Mouse (Mus musculus): ENCODE data around the gene Atp5s. TPM values are rescaled to one million over a fixed set of nuclear protein-coding genes. Genes with fewer than 3 reads are reported as not detected.

Atp5s gene
- total RNA-seq, 2 experiments from 2014 or later, result 19.4 to 21.3 TPM

- intact Hi-C loops (cut with DNase I), result no loop called here
- DNase-seq, result no peak
Measured at GRCm38 (mm10) chr12:69724018-69724710, 586 bp upstream of the Atp5s start.

- no peak for DNase-seq
- intact Hi-C loops (cut with DNase I), result no loop called here
Measured at GRCm38 (mm10) chr12:69729246-69729645, 4.5 kb downstream of the Atp5s start.

DNA sequence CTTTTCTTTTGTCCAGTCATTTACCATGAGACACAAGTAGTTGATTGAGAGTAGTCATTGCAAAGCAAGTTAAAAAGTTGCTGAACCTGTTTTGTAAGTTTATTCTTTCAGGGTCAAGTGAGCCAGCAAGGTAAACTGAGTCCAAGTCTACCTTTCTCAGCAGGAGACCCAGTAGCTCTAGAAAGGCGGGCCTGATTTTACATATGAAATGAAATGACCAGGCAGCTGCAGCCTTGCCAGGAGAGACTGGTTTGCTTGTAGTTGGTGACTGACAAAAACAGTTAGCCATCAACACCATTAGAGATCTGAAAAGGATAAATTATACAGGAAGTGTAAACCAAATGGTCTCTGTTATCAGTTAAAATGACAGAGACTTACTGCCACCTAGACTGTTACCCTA, 5.6 kb downstream of the Atp5s start:
- intact Hi-C loops (cut with DNase I), result loop anchor here (5.0 kb wide), 1 partner anchor 332 kb away; no protein-coding TSS in a partner anchor
- DNase-seq, result no peak

DNA sequence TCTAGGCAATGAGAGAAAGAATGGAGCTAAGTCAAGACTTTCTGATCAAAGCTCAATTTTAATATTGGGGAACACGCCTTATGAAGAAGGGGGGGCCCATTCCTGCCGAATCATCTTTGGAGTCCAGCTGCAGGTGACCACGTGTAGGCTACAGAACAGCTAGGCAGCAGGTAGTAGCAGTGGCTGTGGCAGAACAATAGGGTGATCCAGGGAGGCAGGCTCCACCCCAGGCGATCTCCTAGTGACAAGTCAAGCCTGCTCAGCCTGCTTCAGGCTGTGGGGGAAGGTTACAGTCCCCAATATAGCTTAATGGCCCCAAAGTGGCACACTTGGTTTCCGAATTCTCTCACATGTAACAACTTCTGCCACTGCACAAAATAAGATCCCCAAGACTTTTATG, 7.5 kb downstream of the Atp5s start:
- no peak for DNase-seq
- intact Hi-C loops (cut with DNase I), result loop anchor here (5.0 kb wide), 1 partner anchor 330 kb away; no protein-coding TSS in a partner anchor

DNA sequence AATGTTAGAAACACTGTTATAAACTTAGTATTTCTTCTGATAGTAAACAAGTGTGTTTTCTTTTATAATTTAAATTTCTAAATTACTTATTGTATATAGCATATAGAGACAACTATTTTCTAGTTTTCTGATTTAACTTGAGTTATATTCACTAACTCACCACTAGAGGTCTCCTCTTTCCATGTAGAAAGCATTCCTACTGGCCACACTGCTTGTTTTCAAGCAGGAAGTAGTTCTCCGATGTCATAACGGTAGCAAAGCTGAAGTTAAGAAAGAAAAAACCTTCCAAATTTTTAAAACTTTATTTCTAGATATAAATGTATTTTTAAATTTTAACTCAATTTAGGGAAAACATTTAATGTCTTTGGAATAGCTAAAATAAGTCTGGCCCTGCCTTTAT, 8.8 kb downstream of the Atp5s start:
- intact Hi-C loops (cut with DNase I), result loop anchor here (1.0 to 5.0 kb wide), 2 partner anchors 159 to 329 kb away; partner anchors contain the start of gene Atl1
- no peak for DNase-seq

DNA sequence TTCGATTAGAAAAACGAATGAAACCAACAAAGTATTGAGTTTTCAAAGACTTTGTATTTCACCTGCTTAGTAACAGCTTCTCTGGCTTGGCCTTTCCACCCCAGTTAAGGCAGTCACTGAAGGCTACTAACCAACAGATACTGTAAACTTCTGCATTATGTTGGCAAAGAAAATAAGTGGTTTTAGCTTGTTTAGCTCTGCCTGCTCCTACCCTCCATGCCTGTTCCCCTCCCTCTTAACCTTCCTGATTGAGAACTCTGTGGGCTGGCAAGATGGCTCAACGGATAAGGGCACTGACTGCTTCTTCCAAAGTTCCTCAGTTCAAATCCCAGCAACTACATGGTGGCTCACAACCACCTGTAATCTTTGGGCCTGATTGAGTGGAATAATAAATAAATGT, 9.2 kb downstream of the Atp5s start:
- no peak for DNase-seq
- intact Hi-C loops (cut with DNase I), result loop anchor here (1.0 to 5.0 kb wide), 2 partner anchors 158 to 328 kb away; partner anchors contain the start of gene Atl1

DNA sequence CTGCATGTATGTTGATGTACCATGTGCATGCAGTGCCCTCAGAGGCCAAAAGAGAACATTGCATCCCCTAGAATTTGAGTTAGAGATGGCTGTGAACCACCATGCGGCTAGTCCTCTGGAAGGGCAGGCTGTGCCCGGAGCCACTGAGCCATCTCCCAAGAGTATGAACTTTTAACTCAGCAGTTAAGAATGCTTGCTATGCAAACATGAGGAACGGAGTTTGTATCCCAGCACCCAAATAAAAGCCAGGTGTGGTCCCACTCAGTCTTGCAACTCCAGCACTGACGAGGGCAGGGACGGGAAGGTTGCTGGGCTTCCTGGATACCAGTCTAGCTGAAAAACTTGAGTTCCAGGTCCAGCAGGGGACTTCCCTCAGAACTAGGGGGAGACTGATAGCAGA, 17.2 kb downstream of the Atp5s start:
- intact Hi-C loops (cut with DNase I), result no loop called here
- DNase-seq, result no peak

GRCm38 (mm10) chr12:69744138-69744537, 19.4 kb downstream of the Atp5s start:
- DNase-seq, result no peak
- intact Hi-C loops (cut with DNase I), result no loop called here

- peak; percentile 25 to 34 for DNase-seq
- intact Hi-C loops (cut with DNase I), result loop anchor here (10.0 kb wide), 1 partner anchor 393 kb away; no protein-coding TSS in a partner anchor
Measured at GRCm38 (mm10) chr12:69751864-69752341, 27.2 kb downstream of the Atp5s start.

DNA sequence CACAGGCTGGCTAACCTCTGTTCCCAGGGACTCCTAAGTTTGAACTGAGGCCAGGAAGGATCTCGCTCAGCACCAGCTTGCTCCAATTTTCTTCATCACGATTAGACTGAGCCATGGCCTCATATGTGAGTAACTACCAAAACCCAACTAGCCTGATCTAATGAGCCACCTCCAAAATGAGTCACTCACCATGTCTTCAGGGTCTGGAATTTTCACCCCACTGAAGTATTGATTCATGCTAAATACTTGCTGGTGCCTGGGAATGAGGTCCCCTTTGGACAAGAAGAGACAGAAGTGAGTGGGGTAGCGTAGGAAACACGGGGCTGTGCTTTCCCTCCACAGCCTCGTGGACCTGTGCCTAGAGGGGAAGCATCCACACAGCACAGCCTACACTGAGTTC, 29.2 kb downstream of the Atp5s start:
- DNase-seq, result no peak
- intact Hi-C loops (cut with DNase I), result loop anchor here (10.0 kb wide), 1 partner anchor 391 kb away; no protein-coding TSS in a partner anchor

GRCm38 (mm10) chr12:69756015-69756414, 31.3 kb downstream of the Atp5s start:
- intact Hi-C loops (cut with DNase I), result loop anchor here (5.0 to 10.0 kb wide), 3 partner anchors 51 to 389 kb away; no protein-coding TSS in a partner anchor
- DNase-seq, result no peak

DNA sequence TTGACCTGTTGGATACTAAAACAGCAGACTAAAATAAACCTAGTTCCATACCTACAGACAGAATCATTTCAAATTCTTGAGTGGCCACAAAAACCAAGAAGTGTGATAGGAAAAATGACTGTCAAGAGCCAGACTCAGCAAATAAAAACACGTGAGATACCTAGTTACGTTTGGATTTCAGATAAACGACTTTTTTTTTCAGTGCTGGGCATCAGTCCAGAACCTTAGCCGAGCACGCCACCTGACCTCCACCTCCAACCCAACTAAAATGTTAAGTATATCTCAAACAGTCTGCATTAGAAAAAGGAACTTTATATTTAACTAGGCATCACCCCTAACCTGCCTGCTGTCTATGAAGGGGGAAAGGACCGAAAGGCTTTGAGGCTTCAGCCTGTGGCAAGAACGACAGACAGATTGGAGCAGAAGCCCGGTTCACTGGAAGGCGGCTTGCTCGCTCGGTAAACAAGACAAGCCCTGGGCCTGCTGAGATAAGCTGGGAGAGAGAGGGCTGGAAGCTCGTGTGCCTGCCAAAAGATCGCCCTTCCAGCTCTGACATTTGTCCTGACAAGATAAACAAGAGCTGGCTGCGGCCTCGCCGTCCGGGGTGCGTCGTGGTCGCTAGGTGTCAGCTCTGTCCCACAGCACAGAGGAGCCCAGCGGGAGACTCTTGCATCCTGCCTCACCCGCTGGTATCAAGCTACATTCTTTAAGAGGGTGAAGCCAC, 32.8 kb downstream of the Atp5s start:
- peak; percentile 83 to 84 for DNase-seq
- intact Hi-C loops (cut with DNase I), result loop anchor here (1.0 to 10.0 kb wide), 4 partner anchors 50 to 387 kb away; partner anchors contain the start of gene Map4k5

GRCm38 (mm10) chr12:69758221-69759185, 33.8 kb downstream of the Atp5s start:
- intact Hi-C loops (cut with DNase I), result loop anchor here (1.0 to 10.0 kb wide), 4 partner anchors 49 to 386 kb away; partner anchors contain the start of gene Map4k5
- DNase-seq, result peak; percentile 18 to 45

DNA sequence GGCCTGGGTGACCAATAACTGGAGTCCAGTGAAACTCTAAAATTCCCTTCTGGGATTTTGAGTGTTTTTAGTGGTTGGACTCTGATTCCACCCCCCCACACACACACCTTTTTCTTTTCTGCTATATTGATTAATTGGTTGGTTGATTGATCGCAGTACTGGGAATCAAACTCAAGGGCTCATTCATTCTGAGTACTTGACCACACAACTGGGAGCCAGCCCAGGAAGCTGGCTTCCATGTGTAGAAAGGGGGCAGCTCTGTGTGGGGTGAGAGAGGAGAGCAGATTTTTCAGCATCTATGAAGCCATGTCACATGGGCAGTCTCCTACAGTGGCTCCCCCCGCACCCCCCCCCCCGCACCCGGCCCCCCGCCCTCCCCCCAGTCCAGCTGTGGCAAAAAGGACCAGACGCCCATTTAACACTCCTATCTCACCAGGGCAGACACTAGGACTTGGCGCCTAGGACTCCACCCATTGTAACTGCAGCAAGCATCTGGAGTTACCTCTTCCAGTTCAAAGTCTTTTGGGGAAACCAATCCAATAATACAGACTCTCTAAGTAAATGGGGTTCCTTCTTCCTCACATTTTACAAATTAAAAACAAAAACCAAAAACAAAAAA, 34.6 kb downstream of the Atp5s start:
- DNase-seq, result no peak
- intact Hi-C loops (cut with DNase I), result loop anchor here (5.0 to 10.0 kb wide), 3 partner anchors 48 to 385 kb away; no protein-coding TSS in a partner anchor

GRCm38 (mm10) chr12:69760014-69760413, 35.3 kb downstream of the Atp5s start:
- intact Hi-C loops (cut with DNase I), result no loop called here
- no peak for DNase-seq

DNA sequence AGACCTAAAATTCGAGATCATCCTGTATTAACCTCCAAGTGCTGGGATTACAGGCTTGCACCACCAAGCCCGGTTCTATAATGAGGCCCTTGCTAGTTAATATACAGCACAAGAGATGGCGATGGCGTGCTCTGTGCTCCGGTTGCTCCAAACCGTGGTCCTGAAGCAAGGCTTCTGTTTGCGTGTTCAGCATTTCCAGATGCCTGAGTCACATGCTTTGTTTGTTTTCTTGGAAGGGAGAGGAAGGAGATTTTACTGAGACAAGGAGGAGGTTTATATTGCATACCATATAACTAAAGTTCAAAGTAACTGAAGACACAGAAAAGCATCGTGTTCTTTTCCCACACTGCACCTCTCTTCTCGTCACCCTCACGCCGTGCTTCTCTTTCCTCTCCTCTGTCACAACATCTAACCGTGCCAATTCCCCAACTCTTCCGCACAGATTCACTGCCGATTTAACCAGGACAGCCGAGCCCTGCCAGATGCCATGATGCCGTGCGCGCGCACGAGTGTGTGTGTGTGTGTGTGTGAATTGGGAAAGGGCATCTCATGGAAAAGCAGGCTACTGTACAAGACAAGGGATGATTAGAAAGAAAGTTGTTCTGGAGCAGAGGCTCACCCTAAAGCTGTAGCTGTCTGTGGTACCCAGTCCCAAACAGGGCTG, 36.1 kb downstream of the Atp5s start:
- intact Hi-C loops (cut with DNase I), result no loop called here
- no peak for DNase-seq

DNA sequence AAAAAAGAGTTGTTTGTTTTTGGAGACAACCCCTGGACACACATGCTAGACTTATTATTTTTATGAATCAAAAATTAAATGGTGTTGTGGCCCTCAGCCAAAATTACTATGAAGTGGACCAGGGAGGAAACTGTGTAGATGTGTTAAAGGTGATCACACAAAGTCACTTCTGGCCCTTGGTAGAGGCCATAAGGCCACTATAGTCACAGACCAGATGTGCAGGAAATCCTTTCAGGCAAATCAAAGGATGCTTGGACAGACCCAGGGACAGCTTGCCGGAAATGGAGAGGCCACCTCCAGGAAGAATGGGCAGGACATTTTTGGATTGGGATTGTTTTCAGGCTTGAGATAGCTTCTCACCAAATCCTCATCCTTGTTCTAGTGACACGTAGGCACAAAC, 36.9 kb downstream of the Atp5s start:
- intact Hi-C loops (cut with DNase I), result no loop called here
- peak in 1 of 2 experiments; percentile 13 for DNase-seq

GRCm38 (mm10) chr12:69765543-69765942, 40.8 kb downstream of the Atp5s start:
- no peak for DNase-seq
- intact Hi-C loops (cut with DNase I), result no loop called here

Measured in heart, postnatal 14 days (tissue).